Mouse (Mus musculus): ENCODE results near the gene Efs.
"Not testable (repeated sequence)": the region's sequence is repeated elsewhere in the genome, so short reads cannot be mapped to it uniquely, and the experiment has no call there.

DNA sequence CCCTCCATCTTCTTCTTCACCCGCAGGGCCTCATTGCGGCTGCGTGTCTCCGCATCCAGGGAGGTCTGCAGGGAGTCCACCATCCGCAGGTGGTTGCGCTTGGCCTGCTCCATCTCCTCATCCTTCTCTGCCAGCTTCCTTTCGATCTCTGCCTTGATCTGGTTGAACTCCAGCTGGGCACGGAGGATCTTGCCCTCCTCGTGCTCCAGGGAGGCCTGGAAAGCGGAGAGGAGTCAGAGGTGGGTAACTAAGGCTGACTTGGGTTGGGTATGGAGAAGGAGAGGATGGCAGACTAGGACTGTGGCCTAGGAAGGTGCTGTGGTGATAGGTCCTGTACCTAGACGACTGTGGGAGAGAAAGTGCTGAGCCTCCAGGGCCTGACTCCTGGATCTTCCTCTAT lies 21.1 kb upstream of the Efs start:
- TF ChIP-seq CTCF (IDR thresholded peaks at IDR 0.05), result not testable (repeated sequence)
- peak; percentile 72; the same call in 1 of the 2 replicates for TF ChIP-seq POLR2A (IDR thresholded peaks at IDR 0.05; ENCODE audit: insufficient read depth, low read depth, low read length)
- TF ChIP-seq EP300 (IDR thresholded peaks at IDR 0.05; ENCODE audit: insufficient read depth, low read depth, low read length), result peak; percentile 96

Measured in heart, adult 2 months (tissue).